Mouse (Mus musculus) MEL (cell line): ENCODE measurements at regions not wholly inside any gene's neighbourhood (a gene's known extent, or its start where the extent isn't known, plus 50 kb on each side); places are given as distances from the start of the nearest gene placed in this dataset.

Experiments
- DNase-seq: peaks from one replicate; pipeline ENCODE4 v3.0.0; 2011; ENCODE audit warnings: low read depth, low spot score
- H3K27ac ChIP-seq: 2 replicates; pipeline ENCODE4 v1.5.1; 2012; ENCODE audit warnings: low read depth, mild to moderate bottlenecking, control low read depth, low read length, moderate library complexity; ENCODE audit not compliant: control insufficient read depth
- H3K27me3 ChIP-seq, 2 experiments: fragments of 150-350 bp in 1 of 2; sonication (generic) in 1 of 2; 2 replicates each; pipeline ENCODE4 v1.6.1; 2012; ENCODE audit warnings: low read length in 2 of 2, mild to moderate bottlenecking in 2 of 2, improper control_type of control experiment in 1 of 2, moderate library complexity in 1 of 2; ENCODE audit not compliant: insufficient read depth in 2 of 2, control insufficient read depth in 1 of 2
- H3K36me3 ChIP-seq, 2 experiments: 2 replicates each; pipeline ENCODE4 v1.6.1; 2012 to 2014; ENCODE audit warnings: low read length in 2 of 2, improper control_type of control experiment in 1 of 2, inconsistent platforms in 1 of 2, mild to moderate bottlenecking in 1 of 2; ENCODE audit not compliant: insufficient read depth in 2 of 2, control insufficient read depth in 1 of 2
- H3K4me1 ChIP-seq, 2 experiments: fragments of 150-350 bp in 1 of 2; sonication (generic) in 1 of 2; 2 replicates each; pipeline ENCODE4 v1.6.1; 2012; ENCODE audit warnings: low read length in 2 of 2, improper control_type of control experiment in 1 of 2, mild to moderate bottlenecking in 1 of 2; ENCODE audit not compliant: insufficient read depth in 2 of 2, control insufficient read depth in 1 of 2
- H3K4me3 ChIP-seq, 2 experiments: fragments of 150-350 bp in 1 of 2; sonication (generic) in 1 of 2; 2 replicates each; pipeline ENCODE4 v1.5.1; 2012; ENCODE audit warnings: low read depth in 2 of 2, low read length in 2 of 2, mild to moderate bottlenecking in 2 of 2, moderate library complexity in 2 of 2, control low read depth in 1 of 2, improper control_type of control experiment in 1 of 2; ENCODE audit not compliant: control insufficient read depth in 1 of 2, insufficient read depth in 1 of 2
- H3K79me2 ChIP-seq: 2 replicates; pipeline ENCODE4 v1.6.1; 2012; ENCODE audit warnings: mild to moderate bottlenecking, low read length, moderate library complexity; ENCODE audit not compliant: control insufficient read depth, poor library complexity, insufficient read depth
- H3K9ac ChIP-seq: 2 replicates; pipeline ENCODE4 v1.6.1; 2012; ENCODE audit warnings: low read depth, mild to moderate bottlenecking, control low read depth, low read length, moderate library complexity; ENCODE audit not compliant: control insufficient read depth, poor library complexity, severe bottlenecking
- H3K9me3 ChIP-seq: fragments of 150-350 bp; sonication (generic); replicated peaks from 2 replicates; pipeline ENCODE4 v1.6.1; 2012; ENCODE audit warnings: mild to moderate bottlenecking, low read length, improper control_type of control experiment, moderate library complexity; ENCODE audit not compliant: insufficient read depth
- BHLHE40 ChIP-seq: IDR thresholded peaks from 2 replicates; pipeline ENCODE4 v1.6.1; 2012; ENCODE audit warnings: low read depth, mild to moderate bottlenecking, inconsistent platforms, low read length, improper control_type of control experiment, borderline replicate concordance
- CTCF ChIP-seq, 3 experiments: IDR thresholded peaks in 2 of 3; conservative IDR thresholded peaks in 1 of 3; 2 replicates each; pipeline ENCODE4 v1.5.1; 2011 to 2012; ENCODE audit warnings: low read length in 3 of 3, low read depth in 2 of 3, mild to moderate bottlenecking in 2 of 3, improper control_type of control experiment in 1 of 3, inconsistent platforms in 1 of 3, mixed read lengths in 1 of 3, moderate library complexity in 1 of 3; ENCODE audit not compliant: control insufficient read depth in 1 of 3, insufficient read depth in 1 of 3, poor library complexity in 1 of 3, severe bottlenecking in 1 of 3
- ETS1 ChIP-seq: IDR thresholded peaks from 2 replicates; pipeline ENCODE4 v1.6.1; 2012; ENCODE audit warnings: low read depth, mild to moderate bottlenecking, inconsistent platforms, low read length, improper control_type of control experiment, moderate library complexity
- GATA1 ChIP-seq: IDR thresholded peaks from 2 replicates; pipeline ENCODE4 v1.6.1; 2011; ENCODE audit warnings: low read depth, low read length, improper control_type of control experiment
- JUND ChIP-seq: IDR thresholded peaks from 2 replicates; pipeline ENCODE4 v1.6.1; 2011; ENCODE audit warnings: low read depth, mild to moderate bottlenecking, improper control_type of control experiment, low read length
- KAT2A ChIP-seq: conservative IDR thresholded peaks from 2 replicates; pipeline ENCODE4 v1.6.1; 2012; ENCODE audit warnings: low read depth, low read length, improper control_type of control experiment, inconsistent platforms
- MEF2A ChIP-seq: IDR thresholded peaks from 2 replicates; pipeline ENCODE4 v1.6.1; 2014; ENCODE audit warnings: low read depth, mild to moderate bottlenecking, inconsistent platforms, low read length, improper control_type of control experiment; ENCODE audit not compliant: poor library complexity, insufficient replicate concordance, severe bottlenecking; ENCODE audit errors: extremely low read depth
- NELFE ChIP-seq: IDR thresholded peaks from 2 replicates; pipeline ENCODE4 v1.6.1; 2011; ENCODE audit warnings: low read depth, low read length, improper control_type of control experiment
- POLR2A ChIP-seq, 2 experiments: IDR thresholded peaks; 2 replicates each; pipeline ENCODE4 v1.6.1; 2011 to 2012; ENCODE audit warnings: low read length in 2 of 2, mild to moderate bottlenecking in 2 of 2, control low read depth in 1 of 2, improper control_type of control experiment in 1 of 2, low read depth in 1 of 2, moderate library complexity in 1 of 2; ENCODE audit not compliant: control insufficient read depth in 1 of 2, insufficient read depth in 1 of 2, poor library complexity in 1 of 2
- RAD21 ChIP-seq: IDR thresholded peaks from 2 replicates; pipeline ENCODE4 v1.6.1; 2011; ENCODE audit warnings: mild to moderate bottlenecking, low read depth, low read length, improper control_type of control experiment
- RCOR1 ChIP-seq: IDR thresholded peaks from 2 replicates; pipeline ENCODE4 v1.6.1; 2012; ENCODE audit warnings: low read depth, mild to moderate bottlenecking, inconsistent platforms, low read length, improper control_type of control experiment
- SMC3 ChIP-seq: IDR thresholded peaks from 2 replicates; pipeline ENCODE4 v1.6.1; 2011; ENCODE audit warnings: low read depth, low read length, improper control_type of control experiment
- TCF12 ChIP-seq: IDR thresholded peaks from 2 replicates; pipeline ENCODE4 v1.6.1; 2014; ENCODE audit warnings: low read depth, mild to moderate bottlenecking, inconsistent platforms, low read length, improper control_type of control experiment, moderate library complexity
- UBTF ChIP-seq: IDR thresholded peaks from 2 replicates; pipeline ENCODE4 v1.6.1; 2012; ENCODE audit warnings: low read depth, mild to moderate bottlenecking, inconsistent platforms, low read length, improper control_type of control experiment, moderate library complexity, borderline replicate concordance; ENCODE audit not compliant: insufficient read depth
- ZKSCAN1 ChIP-seq: IDR thresholded peaks from 2 replicates; pipeline ENCODE4 v1.6.1; 2012; ENCODE audit warnings: low read depth, mild to moderate bottlenecking, inconsistent platforms, low read length, improper control_type of control experiment, moderate library complexity

- Histone ChIP-seq H3K79me2 (no peaks in the 10 kb centered on the region), H3K4me3 (no peak overlapping the region), H3K4me1 (peaks cover 9 to 14% of the 10 kb centered on the region in 2 experiments), H3K27ac (no peak overlapping the region), H3K27me3 (no peaks in the 10 kb centered on the region), H3K36me3 (peaks cover 0 to 20% of the 10 kb centered on the region in 2 experiments; a peak in 2 of 4 replicates), H3K9me3 (no peaks in the 10 kb centered on the region), H3K9ac (no peak overlapping the region)
- DNase-seq: no peak
- no peak for TF ChIP-seq RCOR1
- no peak for TF ChIP-seq ETS1
- TF ChIP-seq GATA1: 0 out of 2 replicates have a peak, but pooled peaks have one; percentile 24
- no peak for TF ChIP-seq SMC3
- TF ChIP-seq MEF2A: no peak
Measured at GRCm38 (mm10) chr17:47317651-47318050, 51.0 kb upstream of the Mrps10 start.

- no peaks in the 10 kb centered on the region for H3K9me3 ChIP-seq
- H3K27me3 ChIP-seq: no peaks in the 10 kb centered on the region
- no peak overlapping the region for H3K27ac ChIP-seq
- H3K9ac ChIP-seq: no peak overlapping the region
- H3K36me3 ChIP-seq: peaks cover 0 to 1% of the 10 kb centered on the region in 2 experiments; a peak in 2 of 4 replicates
- no peaks in the 10 kb centered on the region for H3K79me2 ChIP-seq
- no peak overlapping the region for H3K4me3 ChIP-seq
- H3K4me1 ChIP-seq: no peaks in the 10 kb centered on the region
- no peak for DNase-seq
- no peak for TF ChIP-seq UBTF
- peak; percentile 30; the same call in 1 of the 2 replicates for TF ChIP-seq SMC3
- no peak for TF ChIP-seq NELFE
- TF ChIP-seq CTCF (IDR thresholded peaks at IDR 0.05 in 2 of 3, conservative IDR thresholded peaks at IDR 0.05 in 1 of 3; ENCODE audit: control insufficient read depth in 1 of 3, insufficient read depth in 1 of 3, low read depth in 2 of 3, low read length in 3 of 3, poor library complexity in 1 of 3, severe bottlenecking in 1 of 3): peak; percentile 34 to 36 (median 36)
- TF ChIP-seq, all 39 proteins: peak for 2
Measured at GRCm38 (mm10) chr17:47313162-47313561, 55.5 kb upstream of the Mrps10 start.

- Histone ChIP-seq H3K27ac (no peak overlapping the region), H3K36me3 (no peaks in the 10 kb centered on the region), H3K4me1 (no peaks in the 10 kb centered on the region), H3K27me3 (no peaks in the 10 kb centered on the region), H3K9me3 (no peaks in the 10 kb centered on the region), H3K4me3 (no peak overlapping the region), H3K9ac (no peak overlapping the region), H3K79me2 (no peaks in the 10 kb centered on the region)
- no peak for TF ChIP-seq RAD21
- no peak for TF ChIP-seq SMC3
- no peak for TF ChIP-seq BHLHE40
- TF ChIP-seq JUND: no peak
- TF ChIP-seq TCF12: no peak
- no peak for TF ChIP-seq ZKSCAN1
- no peak for TF ChIP-seq KAT2A
- no peak for TF ChIP-seq POLR2A (IDR thresholded peaks at IDR 0.05; ENCODE audit: control insufficient read depth in 1 of 2, insufficient read depth in 1 of 2, low read depth in 1 of 2, low read length in 2 of 2, poor library complexity in 1 of 2)
- TF ChIP-seq ETS1: no peak
- DNase-seq: no peak
Measured at GRCm38 (mm10) chr17:47311272-47311671, 57.4 kb upstream of the Mrps10 start.
